Mouse (Mus musculus) layer of hippocampus, postnatal 36 days (tissue): ENCODE measurements at regions not wholly inside any gene's neighbourhood (a gene's known extent, or its start where the extent isn't known, plus 50 kb on each side); places are given as distances from the start of the nearest gene placed in this dataset.

Experiments
- DNase-seq, 2 experiments: peaks; one replicate each; pipeline ENCODE4 v3.0.0; 2022

- DNase-seq, result no peak
These were observed 161.7 kb upstream of the Phactr1 start for GRCm38 (mm10) chr13:42518686-42519085.

GRCm38 (mm10) chr13:42522553-42522952 lies 157.9 kb upstream of the Phactr1 start:
- DNase-seq, result no peak

- no peak for DNase-seq
These were observed 154.3 kb upstream of the Phactr1 start for GRCm38 (mm10) chr13:42526163-42526562.

- peak; percentile 6 to 8 for DNase-seq
These were observed 153.5 kb upstream of the Phactr1 start for GRCm38 (mm10) chr13:42526966-42527365.

GRCm38 (mm10) chr13:42528169-42528568 lies 152.3 kb upstream of the Phactr1 start:
- no peak for DNase-seq

- peak; percentile 6 to 10 for DNase-seq
These were observed 143.8 kb upstream of the Phactr1 start for GRCm38 (mm10) chr13:42536501-42537210.

- DNase-seq, result no peak
These were observed 142.4 kb upstream of the Phactr1 start for GRCm38 (mm10) chr13:42538046-42538445.

GRCm38 (mm10) chr13:42544536-42545094 lies 135.8 kb upstream of the Phactr1 start:
- DNase-seq, result no peak

GRCm38 (mm10) chr13:42546389-42546788 lies 134.0 kb upstream of the Phactr1 start:
- DNase-seq, result peak in 1 of 2 experiments; percentile 15

- no peak for DNase-seq
These were observed 133.6 kb upstream of the Phactr1 start for GRCm38 (mm10) chr13:42546851-42547250.

- no peak for DNase-seq
These were observed 131.3 kb upstream of the Phactr1 start for GRCm38 (mm10) chr13:42549021-42549559.

GRCm38 (mm10) chr13:42554961-42555360 lies 125.5 kb upstream of the Phactr1 start:
- DNase-seq, result no peak

GRCm38 (mm10) chr13:42558526-42558925 lies 121.9 kb upstream of the Phactr1 start:
- DNase-seq, result no peak

GRCm38 (mm10) chr13:42561446-42561845 lies 119.0 kb upstream of the Phactr1 start:
- DNase-seq, result no peak

- no peak for DNase-seq
These were observed 114.9 kb upstream of the Phactr1 start for GRCm38 (mm10) chr13:42565291-42566058.

GRCm38 (mm10) chr13:42570600-42571348 lies 109.6 kb upstream of the Phactr1 start:
- no peak for DNase-seq

GRCm38 (mm10) chr13:42574189-42574588 lies 106.2 kb upstream of the Phactr1 start:
- no peak for DNase-seq

- DNase-seq, result peak; percentile 76 to 78
These were observed 104.5 kb upstream of the Phactr1 start for GRCm38 (mm10) chr13:42575725-42576426.

- no peak for DNase-seq
These were observed 101.0 kb upstream of the Phactr1 start for GRCm38 (mm10) chr13:42579471-42579870.

GRCm38 (mm10) chr13:42589136-42589535 lies 91.3 kb upstream of the Phactr1 start:
- no peak for DNase-seq

GRCm38 (mm10) chr13:42589607-42590006 lies 90.8 kb upstream of the Phactr1 start:
- DNase-seq, result no peak

GRCm38 (mm10) chr13:42590415-42590814 lies 90.0 kb upstream of the Phactr1 start:
- no peak for DNase-seq
